Comparison of ENCODE assay signal across 10 mouse cellular contexts in genomic region chr11:63463797-63464331, GRCm38 (mm10).
DNase-seq lines count a peak whose midpoint lies in the region; ATAC-seq and TF ChIP-seq lines count a peak whose summit lies in the region.
"Had no signal": no experiment of that assay in that cellular context is flagged by ENCODE, and none has a peak within 500 bp of the region (broad histone marks: within the 10 kb centered on the region; RNA-seq: fewer than 3 reads in every experiment).

No protein-coding gene starts in this region.

- peak; percentile 28 for DNase-seq in kidney, adult 11 months
- peak; percentile 99 for DNase-seq in fat pad, adult 2 months (ENCODE audit: extremely low read depth, low read depth, low spot score)
- DNase-seq in kidney, postnatal 0 days (ENCODE audit: low spot score): no peak
- no peak for DNase-seq in T-cell, adult 2 months (ENCODE audit: low spot score)
- no peak for DNase-seq in embryo, embryonic 9.5 days (ENCODE audit: extremely low spot score)
- DNase-seq: adrenal gland, postnatal 25 days; gastrocnemius, adult 2 months; thymus, postnatal 25 days had no signal

- WGBS in kidney, embryonic 14.5 days: 40% methylated on average over 18 of the region's 18 CpGs
- 36% methylated on average over 18 of the region's 18 CpGs for WGBS in kidney, postnatal 0 days
- 29% methylated on average over 18 of the region's 18 CpGs for WGBS in neural tube, embryonic 14.5 days

- H3K9me3 ChIP-seq in kidney, embryonic 14.5 days (ENCODE audit: control insufficient read depth, low read length): no peaks in the 10 kb centered on the region
- H3K9me3 ChIP-seq in kidney, postnatal 0 days (replicated peaks; ENCODE audit: low read length): no peaks in the 10 kb centered on the region
- no peaks in the 10 kb centered on the region for H3K9me3 ChIP-seq in neural tube, embryonic 14.5 days (ENCODE audit: control insufficient read depth, low read length)

- no peak overlapping the region for H3K9ac ChIP-seq in kidney, embryonic 14.5 days (ENCODE audit: low read depth, low read length)
- H3K9ac ChIP-seq in kidney, postnatal 0 days (ENCODE audit: low read depth, low read length): no peak overlapping the region
- no peak overlapping the region for H3K9ac ChIP-seq in neural tube, embryonic 14.5 days (replicated peaks; ENCODE audit: low read depth, low read length)

- no peak for ATAC-seq in kidney, embryonic 14.5 days (ENCODE audit: low FRiP score, low TSS enrichment)
- ATAC-seq in kidney, postnatal 0 days (replicated peaks; ENCODE audit: low FRiP score, low read depth): no peak
- ATAC-seq in neural tube, embryonic 14.5 days (ENCODE audit: low read depth): peak; percentile 46

- no peaks in the 10 kb centered on the region for H3K36me3 ChIP-seq in kidney, embryonic 14.5 days (ENCODE audit: control insufficient read depth, insufficient read depth, low read length)
- H3K36me3 ChIP-seq in kidney, postnatal 0 days (ENCODE audit: insufficient read depth, low read length): no peaks in the 10 kb centered on the region
- no peaks in the 10 kb centered on the region for H3K36me3 ChIP-seq in neural tube, embryonic 14.5 days (ENCODE audit: control insufficient read depth, insufficient read depth, low read length)

- peaks cover 3% of the 10 kb centered on the region; the same call in 1 of the 2 replicates for H3K27me3 ChIP-seq in kidney, embryonic 14.5 days (ENCODE audit: control insufficient read depth, insufficient read depth, low read length)
- no peaks in the 10 kb centered on the region for H3K27me3 ChIP-seq in kidney, postnatal 0 days (ENCODE audit: insufficient read depth, low read length)
- H3K27me3 ChIP-seq in neural tube, embryonic 14.5 days (ENCODE audit: control insufficient read depth, insufficient read depth, low read length): no peaks in the 10 kb centered on the region

- TF ChIP-seq CTCF in kidney, postnatal 0 days (IDR thresholded peaks at IDR 0.05; ENCODE audit: low read depth): no peak

- H3K4me1 ChIP-seq in kidney, embryonic 14.5 days (ENCODE audit: control insufficient read depth, insufficient read depth, low read length): no peaks in the 10 kb centered on the region
- H3K4me1 ChIP-seq in kidney, postnatal 0 days (replicated peaks; ENCODE audit: insufficient read depth, low read length): no peaks in the 10 kb centered on the region
- no peaks in the 10 kb centered on the region; the same call in 1 of the 2 replicates for H3K4me1 ChIP-seq in neural tube, embryonic 14.5 days (ENCODE audit: control insufficient read depth, insufficient read depth, low read length)

- no peak overlapping the region; the same call in 1 of the 2 replicates for H3K4me2 ChIP-seq in kidney, embryonic 14.5 days (replicated peaks; ENCODE audit: low read depth, low read length)
- H3K4me2 ChIP-seq in kidney, postnatal 0 days (ENCODE audit: low read length): peak overlapping the region; percentile 23
- H3K4me2 ChIP-seq in neural tube, embryonic 14.5 days (ENCODE audit: low read depth, low read length): 0 out of 2 replicates have a peak overlapping the region, but pooled peaks have one; percentile 14

- no peak overlapping the region for H3K4me3 ChIP-seq in kidney, embryonic 14.5 days (ENCODE audit: low read length)
- H3K4me3 ChIP-seq in kidney, postnatal 0 days (replicated peaks; ENCODE audit: low read depth, low read length): no peak overlapping the region
- no peak overlapping the region for H3K4me3 ChIP-seq in neural tube, embryonic 14.5 days (ENCODE audit: low read depth, low read length)
- H3K4me3 ChIP-seq: gastrocnemius, adult 2 months had no signal

- H3K27ac ChIP-seq in kidney, embryonic 14.5 days (ENCODE audit: low read depth, low read length): no peak overlapping the region
- no peak overlapping the region for H3K27ac ChIP-seq in kidney, postnatal 0 days
- H3K27ac ChIP-seq in neural tube, embryonic 14.5 days (ENCODE audit: low read depth, low read length): no peak overlapping the region
- H3K27ac ChIP-seq: gastrocnemius, adult 2 months had no signal

Comparison
In these comparisons a context has a peak if more than half of its experiments do, and no peak if none do; other contexts are left out.
1. DNase-seq: peak in kidney, adult 11 months (single experiment) and fat pad, adult 2 months (single experiment); none in kidney, postnatal 0 days (single experiment), T-cell, adult 2 months (single experiment) and embryo, embryonic 9.5 days (single experiment).